Mouse (Mus musculus): ENCODE results near the gene Pitpna. TPM values are rescaled to one million over a fixed set of nuclear protein-coding genes. Genes with fewer than 3 reads are reported as not detected.
A peak's percentile ranks its signal among the peaks of the same experiment; 100 is the strongest.

Pitpna gene
- polyA plus RNA-seq, 1 experiment from 2014 or later = 80.1 TPM

DNA sequence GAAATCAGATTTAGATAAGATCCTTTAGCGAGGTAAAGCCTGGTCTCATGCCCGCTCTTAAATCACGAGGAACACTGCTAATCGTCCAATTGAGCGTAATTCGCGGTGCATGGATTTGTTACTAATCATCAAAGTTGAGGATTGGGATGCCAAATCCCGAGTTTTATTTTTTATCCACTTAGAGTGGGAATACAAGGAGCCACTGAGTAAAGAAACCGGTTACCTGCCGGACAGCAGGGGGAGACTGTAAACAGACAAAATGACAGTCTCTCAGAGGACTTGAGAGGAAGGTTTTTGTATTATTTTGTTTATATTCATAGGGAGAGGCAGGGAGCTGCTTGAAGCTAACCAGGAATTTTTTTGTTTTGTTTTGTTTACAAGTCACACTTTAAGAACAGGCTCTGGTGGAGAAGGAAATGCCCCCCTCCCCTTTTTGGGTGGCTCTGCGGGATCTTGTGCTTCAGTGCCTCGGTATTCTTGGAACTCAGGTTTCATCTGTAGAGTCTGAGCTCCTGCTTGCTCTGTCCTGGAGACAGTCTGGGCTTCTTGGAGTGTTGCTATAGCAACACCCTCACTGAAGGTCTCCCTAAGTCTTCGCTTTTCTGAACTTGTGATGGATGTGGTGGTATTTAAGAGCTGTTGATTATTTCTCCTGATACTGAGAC is 43.8 kb downstream of the Pitpna start:
- H3K9me3 ChIP-seq = no peaks in the 10 kb centered on the region
- no peak for DNase-seq (ENCODE audit: low spot score)
- peaks cover 30% of the 10 kb centered on the region for H3K4me1 ChIP-seq
- H3K4me3 ChIP-seq = peak overlapping the region; percentile 67
- WGBS = 15% methylated on average over 13 of the region's 13 CpGs
- no peaks in the 10 kb centered on the region for H3K27me3 ChIP-seq (ENCODE audit: insufficient read depth, poor library complexity, severe bottlenecking)
- peaks cover 33% of the 10 kb centered on the region for H3K36me3 ChIP-seq
- peak overlapping the region; percentile 88; the same call in 1 of the 2 replicates for H3K27ac ChIP-seq

DNA sequence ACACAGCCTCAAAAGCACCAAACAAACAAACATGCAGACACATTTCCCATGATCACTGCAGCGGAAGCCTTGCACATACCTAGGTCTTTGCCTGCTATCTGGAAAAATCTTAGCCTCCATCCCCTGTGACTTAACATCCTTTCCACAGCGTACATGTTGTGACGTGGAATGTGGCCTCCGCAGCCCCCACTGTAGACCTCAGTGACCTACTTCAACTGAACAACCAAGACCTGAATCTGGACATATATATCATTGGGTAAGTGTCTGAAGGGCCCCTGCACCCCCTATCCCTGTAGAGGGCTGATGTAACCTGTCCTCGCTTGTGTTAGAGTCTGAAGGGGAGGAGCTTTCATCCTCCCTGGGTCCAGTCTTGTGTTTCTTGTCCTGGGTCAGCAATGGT is 45.0 kb downstream of the Pitpna start:
- peaks cover 30% of the 10 kb centered on the region for H3K4me1 ChIP-seq
- no peak for DNase-seq (ENCODE audit: low spot score)
- H3K9me3 ChIP-seq = no peaks in the 10 kb centered on the region
- no peak overlapping the region for H3K27ac ChIP-seq
- H3K4me3 ChIP-seq = no peak overlapping the region
- 82% methylated on average over 5 of the region's 5 CpGs for WGBS
- no peaks in the 10 kb centered on the region for H3K27me3 ChIP-seq (ENCODE audit: insufficient read depth, poor library complexity, severe bottlenecking)
- peaks cover 30% of the 10 kb centered on the region for H3K36me3 ChIP-seq

DNA sequence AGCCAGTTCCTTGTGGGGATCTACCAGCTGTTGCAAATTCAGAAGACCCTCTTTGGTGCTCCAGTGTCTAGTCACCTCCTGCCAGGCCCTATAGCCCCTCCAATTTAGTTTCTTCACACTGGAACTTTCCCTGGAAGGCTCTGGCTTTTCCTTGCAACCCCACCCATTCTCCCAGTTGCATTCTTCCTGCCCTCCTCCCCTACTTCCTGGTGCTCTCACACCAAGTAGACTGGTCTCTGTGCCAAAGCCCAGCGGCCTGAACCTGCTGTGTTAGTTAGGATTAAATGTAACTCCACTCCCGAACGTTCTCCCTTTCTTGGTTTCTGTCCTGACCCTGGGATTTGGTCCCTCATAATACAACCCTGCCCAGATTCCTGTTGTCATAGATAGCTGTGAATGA is 46.9 kb downstream of the Pitpna start:
- Histone ChIP-seq H3K4me1 (peaks cover 24% of the 10 kb centered on the region), H3K27ac (no peak overlapping the region), H3K27me3 (ENCODE audit: insufficient read depth, poor library complexity, severe bottlenecking) (no peaks in the 10 kb centered on the region), H3K36me3 (peaks cover 25% of the 10 kb centered on the region), H3K4me3 (no peak overlapping the region), H3K9me3 (no peaks in the 10 kb centered on the region)
- 75% methylated on average over 3 of the region's 3 CpGs for WGBS
- no peak for DNase-seq (ENCODE audit: low spot score)

DNA sequence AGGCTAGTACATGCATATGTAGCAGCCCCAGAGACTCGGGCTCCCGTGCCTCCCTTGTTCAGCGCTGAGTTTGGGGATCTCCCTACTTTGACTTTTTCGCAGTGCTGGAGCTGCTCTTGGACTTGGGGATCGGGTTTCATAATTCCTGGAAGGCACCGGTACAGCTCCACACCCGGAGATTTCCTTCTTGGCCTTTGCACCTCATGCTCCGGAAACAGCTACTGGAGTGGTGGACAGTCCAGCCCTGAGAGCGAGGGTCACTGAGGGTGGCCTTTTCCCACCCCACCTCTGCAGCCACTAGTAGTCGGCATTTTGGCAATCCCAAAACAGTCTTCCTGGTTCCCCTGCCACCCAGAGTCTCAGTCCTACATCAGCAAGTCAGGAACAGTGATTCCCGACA is 47.4 kb downstream of the Pitpna start:
- Histone ChIP-seq H3K4me1 (peaks cover 20% of the 10 kb centered on the region), H3K36me3 (peaks cover 25% of the 10 kb centered on the region), H3K27ac (no peak overlapping the region), H3K9me3 (no peaks in the 10 kb centered on the region), H3K4me3 (no peak overlapping the region), H3K27me3 (ENCODE audit: insufficient read depth, poor library complexity, severe bottlenecking) (no peaks in the 10 kb centered on the region)
- no peak for DNase-seq (ENCODE audit: low spot score)
- 75% methylated on average over 11 of the region's 11 CpGs for WGBS

DNA sequence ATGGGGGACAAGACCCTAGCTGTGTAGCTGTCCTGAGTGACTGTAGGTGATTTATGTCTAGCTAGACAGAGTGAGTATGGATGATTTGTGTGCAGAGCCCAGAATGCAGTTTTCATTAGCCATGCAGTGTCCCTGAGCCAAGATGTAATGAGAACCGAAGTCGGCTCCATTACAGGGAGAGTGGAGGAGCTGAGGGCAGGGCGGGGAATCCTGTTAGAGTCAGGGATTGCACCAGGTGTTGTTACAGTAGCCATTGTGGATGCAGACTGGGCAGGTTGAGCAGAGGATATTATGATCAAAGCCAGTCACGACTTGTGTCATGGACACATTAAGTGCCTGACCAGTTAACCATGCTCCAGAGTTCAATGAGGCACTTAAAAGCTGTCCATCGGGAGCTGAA is 55.4 kb downstream of the Pitpna start:
- no peak for DNase-seq (ENCODE audit: low spot score)
- Histone ChIP-seq H3K4me1 (peaks cover 8% of the 10 kb centered on the region), H3K36me3 (peaks cover 4% of the 10 kb centered on the region; the same call in 1 of the 2 replicates), H3K9me3 (no peaks in the 10 kb centered on the region), H3K27me3 (ENCODE audit: insufficient read depth, poor library complexity, severe bottlenecking) (no peaks in the 10 kb centered on the region), H3K27ac (no peak overlapping the region), H3K4me3 (no peak overlapping the region)
- WGBS = 76% methylated on average over 5 of the region's 5 CpGs

DNA sequence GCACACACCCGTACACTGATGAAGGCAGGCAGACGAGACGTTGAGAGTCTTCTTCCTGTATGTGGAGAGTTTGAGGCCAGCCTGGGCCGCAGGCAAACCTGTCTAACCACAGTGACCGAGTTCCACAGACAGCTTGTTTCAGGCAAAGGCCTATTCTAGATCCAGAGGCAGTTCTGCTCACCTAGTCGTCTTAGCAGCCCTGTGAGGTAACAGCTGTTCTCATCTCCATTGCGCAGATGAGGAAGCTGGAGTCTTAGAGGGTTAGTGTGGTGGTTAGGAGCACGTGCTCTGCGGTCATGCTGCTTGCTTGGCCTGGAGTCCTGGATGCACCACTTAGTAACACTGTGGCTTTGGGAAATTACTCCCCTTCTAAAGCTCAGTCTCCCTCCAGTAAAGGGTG is 56.8 kb downstream of the Pitpna start:
- H3K27ac ChIP-seq = no peak overlapping the region
- no peak for DNase-seq (ENCODE audit: low spot score)
- 80% methylated on average over 9 of the region's 9 CpGs for WGBS
- H3K27me3 ChIP-seq (ENCODE audit: insufficient read depth, poor library complexity, severe bottlenecking) = no peaks in the 10 kb centered on the region
- H3K9me3 ChIP-seq = no peaks in the 10 kb centered on the region
- H3K4me1 ChIP-seq = peaks cover 15% of the 10 kb centered on the region
- H3K36me3 ChIP-seq = peaks cover 4% of the 10 kb centered on the region; the same call in 1 of the 2 replicates
- no peak overlapping the region for H3K4me3 ChIP-seq

DNA sequence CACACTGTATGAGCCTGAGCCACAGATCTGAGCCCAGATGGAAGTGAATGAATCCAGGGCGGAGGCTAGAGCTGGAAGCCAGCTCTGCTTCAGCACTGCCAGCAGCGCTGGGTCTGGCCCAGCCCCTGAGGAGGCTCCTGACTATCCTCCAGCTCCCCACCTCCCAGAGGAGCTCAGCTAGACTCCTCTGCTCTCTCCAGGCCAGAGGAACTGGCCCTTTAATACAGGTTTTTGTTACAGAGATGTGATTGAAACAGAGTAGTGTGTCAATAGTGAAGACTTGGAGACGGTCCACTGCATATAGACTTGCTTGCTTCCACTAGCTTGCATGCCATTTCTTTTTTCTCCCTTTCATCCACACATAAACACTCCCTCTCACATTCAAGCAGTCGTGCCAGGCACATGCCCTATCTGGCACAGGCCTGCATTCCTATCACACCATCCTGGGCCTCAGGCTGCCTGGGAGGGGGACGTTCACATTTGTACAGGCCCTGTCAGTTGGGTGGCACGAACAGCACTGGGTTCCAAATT is 59.8 kb downstream of the Pitpna start:
- WGBS = 68% methylated on average over 6 of the region's 6 CpGs
- Histone ChIP-seq H3K9me3 (no peaks in the 10 kb centered on the region), H3K27ac (no peak overlapping the region), H3K4me1 (peaks cover 40% of the 10 kb centered on the region), H3K4me3 (no peak overlapping the region), H3K36me3 (0 out of 2 replicates have a peak, but pooled peaks cover 4% of the 10 kb centered on the region), H3K27me3 (ENCODE audit: insufficient read depth, poor library complexity, severe bottlenecking) (no peaks in the 10 kb centered on the region)
- DNase-seq (ENCODE audit: low spot score) = no peak

DNA sequence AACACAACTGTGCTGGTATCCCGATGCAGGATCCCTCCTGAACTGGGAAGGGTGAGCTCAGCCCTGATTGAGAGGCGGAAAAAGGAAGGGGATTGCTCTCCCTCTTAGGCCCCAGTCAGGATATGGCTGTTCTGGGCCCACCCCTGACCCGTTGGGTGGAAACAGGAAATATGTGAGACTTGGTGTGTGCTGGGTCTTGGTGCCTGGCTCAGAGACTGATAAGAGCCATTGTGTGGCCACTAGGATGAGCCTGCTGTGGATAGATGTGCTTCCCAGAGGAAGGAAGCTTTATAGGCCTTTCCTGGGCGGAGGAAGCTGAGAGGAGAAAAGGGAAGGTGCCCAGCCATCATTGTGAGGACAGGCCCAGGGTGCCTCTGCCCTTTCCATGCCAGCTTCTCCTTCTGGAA is 61.3 kb downstream of the Pitpna start:
- Histone ChIP-seq H3K4me3 (0 out of 2 replicates have a peak overlapping the region, but pooled peaks have one; percentile 12), H3K9me3 (no peaks in the 10 kb centered on the region), H3K27ac (peak overlapping the region; percentile 60; the same call in 1 of the 2 replicates)

DNA sequence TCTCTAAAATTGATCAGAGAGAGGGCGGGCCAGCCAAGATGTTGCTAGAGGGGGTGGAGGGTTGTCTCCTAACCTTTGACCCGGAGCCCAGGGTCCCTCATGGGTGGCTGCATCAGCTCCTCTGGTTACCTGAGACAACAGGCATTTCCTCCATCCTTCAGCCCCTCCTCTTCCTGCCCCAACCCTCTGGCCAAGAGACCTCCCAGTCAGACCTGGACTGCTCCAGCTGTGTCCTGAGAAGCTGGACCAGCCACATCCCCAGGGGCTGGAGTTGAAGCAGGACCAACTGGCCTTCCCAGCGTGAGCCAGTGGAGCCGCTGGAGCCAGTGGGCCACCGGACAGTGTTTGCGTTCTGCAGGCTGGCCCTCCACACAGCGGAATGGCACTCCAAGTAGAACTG is 62.4 kb downstream of the Pitpna start, which contains the start of gene Myo1c:
TSS of gene Myo1c (plus strand) at position 194 of the 400 bp plus-strand sequence.
- Histone ChIP-seq H3K4me3 (peak within 1 kb of the TSS; percentile 84), H3K27me3 (ENCODE audit: insufficient read depth, poor library complexity, severe bottlenecking) (no peaks in the 10 kb centered on the region), H3K9me3 (no peaks in the 10 kb centered on the region), H3K36me3 (0 out of 2 replicates have a peak, but pooled peaks cover 2% of the 10 kb centered on the region), H3K4me1 (peaks cover 56% of the 10 kb centered on the region), H3K27ac (peak within 1 kb of the TSS; percentile 96)
- no peak for DNase-seq (ENCODE audit: low spot score)
- 59% methylated on average over 7 of the region's 7 CpGs for WGBS

More for the DNA sequence above, 61.3 kb downstream of the Pitpna start:
- Histone ChIP-seq H3K36me3 (0 out of 2 replicates have a peak, but pooled peaks cover 4% of the 10 kb centered on the region), H3K27me3 (ENCODE audit: insufficient read depth, poor library complexity, severe bottlenecking) (no peaks in the 10 kb centered on the region), H3K4me1 (peaks cover 44% of the 10 kb centered on the region)
- 54% methylated on average over 4 of the region's 4 CpGs for WGBS
- DNase-seq (ENCODE audit: low spot score) = no peak

DNA sequence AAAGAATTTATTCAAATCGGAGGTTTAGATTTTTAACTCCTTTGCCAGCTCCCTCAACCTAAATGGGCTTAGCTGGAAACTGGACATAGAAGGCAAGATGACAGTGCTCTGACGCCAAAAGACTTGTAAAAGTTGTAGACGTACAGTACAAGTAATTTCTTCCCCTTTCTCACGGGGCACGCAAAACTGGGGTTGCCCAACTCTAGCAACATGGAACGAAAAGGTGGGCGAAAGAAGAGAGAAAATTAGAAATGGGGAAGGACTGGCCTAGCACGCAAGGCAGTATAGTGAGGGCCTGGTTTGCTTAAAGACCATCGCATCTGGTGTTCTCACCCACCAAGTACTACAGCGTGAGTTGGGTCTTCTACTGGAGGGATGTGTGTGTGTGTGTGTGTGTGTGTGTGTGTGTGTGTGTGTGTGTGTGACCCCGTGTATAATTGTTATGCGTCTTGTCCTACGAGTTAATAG is 63.1 kb downstream of the Pitpna start:
- peak overlapping the region; percentile 96 for H3K27ac ChIP-seq
- no peak for DNase-seq (ENCODE audit: low spot score)
- WGBS = 36% methylated on average over 13 of the region's 13 CpGs
- H3K36me3 ChIP-seq = no peaks in the 10 kb centered on the region
- H3K4me1 ChIP-seq = peaks cover 62% of the 10 kb centered on the region
- no peaks in the 10 kb centered on the region for H3K9me3 ChIP-seq
- H3K4me3 ChIP-seq = peak overlapping the region; percentile 84
- H3K27me3 ChIP-seq (ENCODE audit: insufficient read depth, poor library complexity, severe bottlenecking) = no peaks in the 10 kb centered on the region

DNA sequence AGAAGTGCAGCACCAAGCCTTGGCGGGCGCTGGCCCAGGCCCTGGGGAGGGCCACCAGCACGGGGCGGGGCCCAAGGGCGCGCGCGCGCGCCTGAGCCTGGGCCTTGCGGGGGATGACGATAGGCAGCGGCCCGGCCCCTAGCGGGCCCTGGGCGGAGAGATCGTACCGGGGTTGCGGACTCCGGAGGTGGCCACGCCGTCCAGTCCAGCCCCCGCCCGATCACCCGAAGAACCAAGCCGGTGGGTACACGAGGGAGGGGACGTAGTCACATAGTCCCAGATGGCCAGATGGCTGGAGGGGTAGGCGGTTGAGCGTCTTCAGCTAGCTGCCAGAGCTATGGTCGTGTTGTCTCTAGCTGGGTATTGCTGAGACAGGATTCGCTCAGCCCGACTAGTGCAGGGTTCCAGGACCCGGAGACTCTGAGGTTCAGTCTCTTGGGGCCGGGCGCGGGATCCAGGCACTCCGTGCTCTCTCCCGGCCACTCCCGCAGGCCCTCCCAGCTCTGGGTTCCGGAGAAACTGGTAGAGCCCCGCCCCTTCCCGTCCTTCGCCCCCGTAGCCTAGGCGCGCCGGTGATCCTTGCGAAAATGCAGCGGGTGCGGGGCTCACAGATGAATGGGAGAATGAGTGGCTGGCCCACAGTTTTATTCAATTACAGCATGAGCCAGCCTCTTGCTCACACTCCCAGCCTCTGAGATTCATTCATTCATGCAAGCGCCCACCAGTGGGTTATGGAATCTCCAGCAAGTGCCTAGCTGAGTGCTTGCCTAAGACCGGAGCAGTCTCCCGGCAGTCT is 63.7 kb downstream of the Pitpna start:
- Histone ChIP-seq H3K27me3 (ENCODE audit: insufficient read depth, poor library complexity, severe bottlenecking) (no peaks in the 10 kb centered on the region), H3K36me3 (no peaks in the 10 kb centered on the region), H3K9me3 (no peaks in the 10 kb centered on the region), H3K4me3 (peak overlapping the region; percentile 84), H3K27ac (peak overlapping the region; percentile 96), H3K4me1 (peaks cover 68% of the 10 kb centered on the region)
- peak; percentile 90 for DNase-seq (ENCODE audit: low spot score)
- WGBS = under 1% methylated on average over 54 of the region's 54 CpGs

DNA sequence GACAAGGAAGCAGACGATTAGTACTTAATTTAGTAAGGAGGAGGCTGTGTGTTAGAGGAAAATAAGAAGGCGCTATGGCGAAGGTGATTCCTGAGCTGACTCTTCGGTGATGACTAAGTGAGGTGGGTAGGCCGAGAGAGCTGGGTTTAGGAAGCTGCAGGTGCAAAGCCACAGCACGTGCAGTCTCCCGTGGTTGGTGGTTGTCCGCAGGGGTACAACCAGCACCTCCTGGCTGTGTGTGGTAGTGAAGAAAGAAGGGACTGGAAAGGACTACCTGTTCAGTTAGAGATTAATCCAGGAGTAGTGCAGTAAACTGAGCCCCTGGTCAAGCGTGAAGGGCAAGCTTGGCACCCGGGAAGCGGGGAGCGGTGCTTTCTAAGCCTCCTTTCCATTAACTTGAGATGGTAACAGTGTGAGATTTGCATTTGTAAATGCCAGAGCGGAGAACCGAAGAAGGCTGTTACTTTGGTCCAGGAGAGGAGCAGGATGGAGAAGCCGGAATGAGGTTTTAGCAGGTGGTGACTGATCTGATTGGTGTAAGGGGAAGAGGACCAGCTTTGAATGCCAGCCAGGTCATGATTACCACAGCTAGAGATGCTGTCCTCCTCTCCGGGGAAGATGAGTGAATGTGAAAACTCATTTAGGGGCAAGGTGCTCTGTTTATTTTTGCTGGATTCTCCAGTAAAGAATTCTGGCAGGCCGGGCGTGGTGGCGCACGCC is 64.5 kb downstream of the Pitpna start:
- Histone ChIP-seq H3K27me3 (ENCODE audit: insufficient read depth, poor library complexity, severe bottlenecking) (no peaks in the 10 kb centered on the region), H3K4me3 (peak overlapping the region; percentile 84), H3K4me1 (peaks cover 76% of the 10 kb centered on the region), H3K36me3 (peaks cover 4% of the 10 kb centered on the region), H3K27ac (peak overlapping the region; percentile 96), H3K9me3 (no peaks in the 10 kb centered on the region)
- no peak for DNase-seq (ENCODE audit: low spot score)
- WGBS = 21% methylated on average over 20 of the region's 20 CpGs
